Mouse (Mus musculus): ENCODE results near the gene Xpnpep2.

Gene Xpnpep2

DNA sequence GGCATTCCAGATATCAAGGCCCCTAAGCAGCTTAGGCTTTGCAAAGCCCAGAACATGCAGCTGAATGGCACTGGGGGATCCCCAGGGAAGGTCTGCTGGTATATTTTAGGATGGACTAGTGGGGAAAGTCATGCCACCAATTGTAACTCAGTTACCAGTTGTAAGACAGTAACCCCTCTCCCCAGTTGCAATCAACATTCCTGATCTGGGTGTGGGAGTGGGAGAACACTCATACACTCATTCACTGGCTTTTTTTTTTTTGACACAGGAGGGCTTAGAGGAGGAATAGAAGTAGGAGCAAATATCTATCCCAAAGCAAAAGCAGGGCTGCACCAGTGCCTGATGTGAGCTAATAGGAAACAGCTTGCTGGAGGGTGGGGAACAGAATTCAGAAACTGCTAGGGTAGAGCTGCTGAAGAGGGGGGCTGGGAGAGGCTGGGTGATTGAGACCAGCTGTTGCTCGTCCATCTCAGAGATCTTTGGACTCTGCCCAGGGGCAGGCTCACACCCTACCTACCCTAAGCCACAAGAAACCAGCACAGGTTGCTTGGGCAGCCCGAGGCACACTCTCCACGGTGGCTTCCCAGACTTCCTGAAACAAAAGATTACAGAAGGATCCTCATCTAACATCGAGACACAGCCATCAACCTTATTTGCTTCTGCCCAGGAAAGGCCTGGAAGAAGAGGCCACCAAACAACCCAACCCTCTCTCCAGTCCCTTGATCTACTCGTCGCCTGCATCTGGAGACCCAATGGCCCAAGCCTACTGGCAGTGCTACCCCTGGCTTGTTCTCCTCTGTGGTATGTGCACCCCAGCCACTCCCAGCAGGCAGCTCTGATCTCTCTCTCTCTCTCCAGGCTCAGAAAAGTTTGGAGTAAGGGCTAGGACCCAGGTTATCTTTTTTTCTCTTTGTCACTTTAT is at the start of gene Xpnpep2:
TSS of gene Xpnpep2 (plus strand) at position 332 of the 922 bp plus-strand sequence.
- in situ Hi-C loops (cut with MboI), result no loop called here

DNA sequence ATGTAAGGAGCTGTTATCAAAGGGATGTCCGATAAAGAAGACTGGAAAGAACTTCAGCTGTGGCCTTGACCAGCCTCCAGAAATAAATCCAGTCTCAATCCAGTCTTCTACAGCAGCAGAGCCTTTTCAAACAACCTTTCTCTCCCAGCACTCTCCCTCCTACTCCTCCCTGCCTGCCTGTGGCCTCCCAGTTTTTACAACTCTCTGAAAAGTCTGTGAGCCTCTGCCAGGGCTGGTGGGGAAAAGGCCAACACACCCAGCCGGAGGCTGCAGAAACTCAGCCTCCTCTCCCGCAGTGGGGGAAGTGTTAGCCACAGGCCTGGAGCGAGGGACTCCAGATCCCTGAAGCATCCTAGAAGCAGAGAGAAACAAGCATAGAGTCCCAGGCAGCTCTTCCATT is 46.0 kb upstream of the Xpnpep2 start:
- in situ Hi-C loops (cut with MboI), result no loop called here

DNA sequence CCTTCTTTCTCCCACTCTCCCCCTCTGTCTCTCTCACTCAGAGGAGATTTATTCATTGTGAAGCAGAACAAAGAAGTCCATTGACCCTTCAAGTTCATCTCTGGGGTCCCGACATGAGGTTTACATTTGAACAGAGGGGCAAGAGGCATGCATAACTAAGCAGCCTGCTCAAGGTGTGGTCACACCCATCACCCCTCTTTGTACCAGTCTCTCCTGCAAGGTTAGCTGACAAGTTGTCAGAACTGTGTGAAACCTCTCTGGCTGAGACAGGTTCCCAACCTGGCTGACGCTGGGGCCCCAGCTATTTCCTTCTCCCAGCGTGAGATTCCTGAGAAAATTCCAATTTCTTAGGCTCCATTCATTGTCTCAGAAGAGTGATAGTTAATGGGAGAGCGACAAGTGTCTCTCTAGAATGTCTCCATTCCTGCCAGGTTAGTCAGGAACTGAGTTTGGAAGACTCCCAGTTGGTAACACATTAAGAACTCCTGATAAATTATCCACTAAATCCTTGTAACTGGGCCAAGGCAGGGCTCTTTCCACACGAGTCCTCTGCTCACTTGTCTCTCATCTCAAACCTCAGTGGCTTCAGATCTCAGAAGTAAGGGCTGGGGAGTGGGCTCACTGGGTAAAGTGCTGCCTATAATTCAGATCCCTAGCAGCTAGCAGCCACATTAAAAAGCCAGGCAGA is 44.2 kb upstream of the Xpnpep2 start:
- in situ Hi-C loops (cut with MboI), result no loop called here

DNA sequence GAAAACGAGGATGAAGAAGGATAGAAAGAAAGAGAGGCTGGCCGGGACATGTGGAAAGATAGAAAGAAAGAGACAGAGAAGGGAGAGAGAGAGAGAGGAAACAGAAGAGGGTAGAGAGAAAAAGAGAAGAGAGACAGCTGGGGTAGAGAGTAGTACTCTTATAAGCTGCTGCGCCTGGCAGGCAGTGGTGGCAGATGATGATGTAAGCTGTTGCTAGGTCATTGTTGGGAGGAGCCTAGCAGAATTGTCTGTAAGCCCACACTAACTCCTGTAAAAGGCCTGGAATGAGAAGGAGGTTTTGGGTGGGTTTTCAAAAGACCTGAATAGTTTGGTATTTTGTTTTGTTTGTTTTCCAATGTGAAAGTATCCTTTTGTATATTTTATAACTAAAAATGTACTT is 41.6 kb upstream of the Xpnpep2 start:
- in situ Hi-C loops (cut with MboI), result no loop called here

DNA sequence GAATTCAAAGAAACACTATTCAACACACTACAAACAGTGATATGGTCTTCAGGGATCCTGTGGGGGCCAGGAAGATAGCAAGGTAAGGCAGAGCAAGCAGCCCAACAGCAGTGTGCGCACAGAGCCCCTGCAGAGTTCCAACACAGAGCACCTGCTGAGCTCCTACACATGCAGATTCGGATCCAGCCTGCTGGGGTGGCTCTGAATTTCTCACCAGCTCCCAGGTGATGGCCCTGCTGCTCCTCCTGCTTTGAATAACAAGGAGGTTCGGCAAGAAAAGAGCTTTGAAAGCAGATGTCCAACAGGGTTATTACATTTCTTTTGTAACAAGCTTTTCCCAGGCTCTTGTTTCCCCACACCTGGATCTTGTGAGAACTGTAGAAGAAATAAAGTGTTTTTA is 36.6 kb upstream of the Xpnpep2 start:
- in situ Hi-C loops (cut with MboI), result no loop called here

DNA sequence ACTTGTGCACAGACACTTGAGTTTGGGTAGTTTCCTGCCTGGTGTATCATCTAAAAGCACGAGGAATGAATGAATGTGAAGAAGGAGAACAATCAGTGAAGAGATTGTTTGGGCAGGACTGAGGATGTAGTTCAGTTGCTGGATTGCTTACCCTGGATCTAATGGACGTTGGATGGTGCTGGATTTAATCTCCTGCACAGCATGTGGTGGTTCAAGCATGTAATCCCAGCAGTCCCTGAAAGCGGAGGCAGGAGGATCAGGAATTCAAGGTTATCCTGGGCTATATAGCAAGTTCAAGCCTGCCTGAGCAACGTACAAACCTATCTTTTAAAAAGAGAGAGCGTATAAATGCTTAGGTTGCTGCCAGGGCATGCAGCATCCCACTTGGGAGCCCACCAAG is 36.1 kb upstream of the Xpnpep2 start:
- in situ Hi-C loops (cut with MboI), result no loop called here

DNA sequence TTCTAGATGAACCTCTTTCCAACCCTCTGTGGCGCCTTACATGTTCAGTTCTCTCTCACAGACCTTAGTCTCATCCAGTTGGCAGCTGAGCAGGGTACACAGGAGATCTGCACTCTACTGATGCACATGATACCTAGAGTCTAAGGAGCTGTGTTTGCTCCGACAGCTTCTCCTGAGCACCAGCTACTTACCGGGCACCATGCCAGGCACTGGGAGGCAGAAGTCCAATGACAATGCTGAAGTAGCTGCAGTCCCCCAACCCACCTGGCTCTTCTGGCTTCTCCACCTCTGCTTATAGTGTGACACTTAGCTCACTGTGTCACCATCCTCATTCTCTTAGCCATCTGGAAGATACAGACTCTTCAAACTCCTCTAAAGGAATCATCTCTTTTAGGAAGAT is 33.8 kb upstream of the Xpnpep2 start:
- in situ Hi-C loops (cut with MboI), result no loop called here

DNA sequence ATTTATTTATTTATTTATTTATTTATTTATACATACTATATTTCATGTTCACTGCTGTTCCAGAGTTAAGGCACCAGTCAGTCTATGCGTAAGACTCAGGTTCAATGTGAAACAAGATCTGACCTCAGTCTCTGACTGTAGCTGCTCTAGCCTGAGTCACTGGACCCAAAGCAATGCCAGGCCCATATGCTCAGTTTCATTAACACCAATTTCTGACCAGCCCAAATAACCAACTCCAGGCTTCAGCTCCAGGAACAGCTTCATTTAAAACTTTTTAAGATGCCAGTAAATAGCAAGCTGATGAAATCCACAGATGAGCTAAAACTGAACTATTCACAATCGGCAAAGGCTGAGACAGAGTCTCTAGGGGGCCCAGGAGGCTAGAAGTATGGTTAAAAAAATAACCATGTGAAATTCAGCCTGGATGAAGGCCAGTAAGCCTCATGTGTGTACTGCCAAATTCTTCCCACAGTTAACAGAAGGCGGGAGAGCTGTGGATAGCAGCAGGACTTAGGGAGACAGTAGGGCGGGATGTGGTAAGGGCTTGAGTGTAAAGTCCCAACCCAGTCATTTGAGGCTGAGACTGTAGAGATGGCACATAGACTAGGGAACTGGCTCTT is 31.6 kb upstream of the Xpnpep2 start:
- in situ Hi-C loops (cut with MboI), result no loop called here

DNA sequence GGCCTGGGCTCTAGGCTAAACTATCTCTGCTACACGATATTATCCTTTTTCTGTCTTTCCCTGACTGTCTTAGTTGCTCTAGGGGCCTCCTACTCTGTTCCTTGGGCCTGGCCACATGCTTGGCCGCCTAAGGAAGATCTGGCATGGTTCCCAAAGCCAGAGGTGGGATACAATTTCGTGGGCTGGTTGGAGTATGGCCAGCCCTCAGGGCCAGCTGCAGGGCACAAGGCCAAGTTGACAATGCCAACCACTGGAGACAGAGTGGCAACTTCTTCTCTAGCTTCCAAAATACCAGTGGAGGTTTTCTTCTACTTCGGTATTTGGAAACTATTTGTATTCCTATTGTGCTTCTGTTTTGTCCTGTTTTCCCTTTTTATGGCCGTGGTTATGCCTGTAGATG is 26.2 kb upstream of the Xpnpep2 start:
- in situ Hi-C loops (cut with MboI), result no loop called here

DNA sequence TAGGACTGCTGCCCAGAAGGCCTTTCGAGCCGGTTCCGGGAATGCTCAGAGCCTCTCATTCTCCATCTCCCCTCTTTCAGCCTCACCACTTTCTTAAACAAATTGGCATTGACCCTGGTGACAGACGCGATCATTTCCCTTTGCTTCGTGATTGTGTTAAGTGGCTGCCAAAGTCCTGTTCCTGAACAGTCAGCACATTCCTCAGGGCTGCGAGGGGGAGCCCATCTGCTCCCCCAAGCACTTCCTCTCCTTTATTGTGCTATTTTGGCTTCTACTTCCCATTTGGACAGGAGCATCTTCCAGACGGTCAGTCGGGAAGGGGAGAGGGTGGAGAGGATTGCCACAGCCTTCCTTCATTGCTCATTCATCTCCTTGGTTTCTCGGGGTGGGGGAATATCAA is 16.4 kb upstream of the Xpnpep2 start:
- in situ Hi-C loops (cut with MboI), result no loop called here

DNA sequence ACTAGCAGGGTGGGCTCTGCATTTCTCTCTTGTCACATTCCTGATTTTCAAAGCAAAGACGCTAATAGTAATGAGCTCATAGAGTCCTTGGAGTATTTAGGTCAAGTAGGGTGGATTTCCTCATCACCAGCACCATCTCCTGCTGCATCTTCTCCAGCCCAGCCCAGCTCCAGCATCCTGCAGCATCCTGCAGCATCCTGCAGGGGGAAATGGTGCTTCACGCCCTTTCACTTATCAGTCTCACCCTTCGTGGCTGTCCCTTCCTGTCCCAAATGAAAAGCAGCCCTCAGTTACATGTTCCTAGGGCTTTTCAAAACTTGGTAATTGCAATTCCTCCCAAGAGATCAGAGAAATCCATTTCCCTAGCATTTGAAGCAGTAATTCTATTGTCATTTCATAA is 15.0 kb upstream of the Xpnpep2 start:
- in situ Hi-C loops (cut with MboI), result no loop called here

DNA sequence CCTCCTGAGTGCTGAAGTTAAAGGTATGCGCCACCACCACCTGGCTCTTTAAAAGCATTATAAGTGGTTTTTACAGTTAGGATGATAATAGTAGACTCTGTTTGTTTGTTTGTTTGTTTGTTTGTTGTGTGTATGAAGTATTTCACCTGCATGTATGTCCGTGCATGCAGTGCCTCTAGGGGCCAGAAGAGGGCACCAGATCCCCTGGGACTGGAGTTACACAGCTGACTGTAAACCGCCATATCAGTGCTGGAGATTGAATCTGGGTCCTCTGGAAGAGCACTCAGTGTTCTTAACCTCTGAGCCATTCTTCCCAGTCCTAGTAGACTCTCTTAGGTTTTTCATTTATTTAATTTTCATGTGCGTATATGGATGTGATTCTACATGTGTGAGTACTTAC is 13.9 kb upstream of the Xpnpep2 start:
- in situ Hi-C loops (cut with MboI), result no loop called here

DNA sequence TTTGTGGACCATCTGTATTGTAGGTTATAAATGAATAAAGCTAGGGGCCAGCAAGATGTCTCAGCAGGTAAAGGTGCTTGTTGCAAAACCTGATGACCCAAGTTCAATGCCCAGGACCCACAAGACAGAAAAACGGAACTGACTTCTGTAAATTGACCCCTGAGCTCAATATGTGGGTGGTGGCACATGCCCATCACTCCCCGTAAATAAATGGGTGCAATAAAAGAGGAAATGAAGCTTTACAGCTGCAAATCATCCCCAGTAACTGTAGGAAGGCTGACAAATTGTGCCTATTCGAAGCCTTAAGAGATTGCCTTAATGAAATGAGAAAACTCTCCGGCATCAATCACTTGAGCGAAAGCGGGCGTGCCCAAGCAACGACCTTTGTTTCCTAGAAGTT is 11.9 kb upstream of the Xpnpep2 start:
- in situ Hi-C loops (cut with MboI), result no loop called here

DNA sequence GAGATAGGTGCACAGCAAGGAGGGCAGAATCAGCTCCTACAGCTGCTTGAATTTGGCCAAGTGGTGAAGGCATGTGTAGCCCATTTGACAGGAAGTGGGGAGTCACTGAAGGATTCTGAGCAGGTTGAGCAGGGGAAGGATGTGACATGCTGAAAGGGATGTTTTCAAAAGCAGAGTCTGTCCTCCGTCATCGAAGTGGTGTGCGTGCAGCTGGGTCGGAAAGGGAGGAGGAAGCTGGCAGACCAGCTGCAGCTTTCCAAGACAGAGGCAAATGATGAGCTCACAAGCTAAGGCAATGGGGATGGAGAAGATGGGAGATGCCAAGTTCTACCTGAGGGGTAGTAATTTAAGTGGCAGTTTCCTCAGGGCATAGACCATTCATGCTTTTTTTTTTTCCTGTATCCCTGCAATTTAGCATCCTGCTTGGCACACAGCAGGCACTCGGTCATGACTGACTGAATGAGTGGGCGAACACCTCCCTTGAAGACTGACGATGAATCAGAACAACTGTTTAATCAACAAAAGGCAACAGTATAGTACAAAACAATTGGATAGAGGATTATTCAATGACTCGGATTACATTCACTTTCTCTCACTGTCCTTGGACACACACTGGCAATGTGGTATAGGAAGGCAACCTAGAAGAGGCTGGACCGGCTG is 9.9 kb upstream of the Xpnpep2 start:
- in situ Hi-C loops (cut with MboI), result no loop called here

DNA sequence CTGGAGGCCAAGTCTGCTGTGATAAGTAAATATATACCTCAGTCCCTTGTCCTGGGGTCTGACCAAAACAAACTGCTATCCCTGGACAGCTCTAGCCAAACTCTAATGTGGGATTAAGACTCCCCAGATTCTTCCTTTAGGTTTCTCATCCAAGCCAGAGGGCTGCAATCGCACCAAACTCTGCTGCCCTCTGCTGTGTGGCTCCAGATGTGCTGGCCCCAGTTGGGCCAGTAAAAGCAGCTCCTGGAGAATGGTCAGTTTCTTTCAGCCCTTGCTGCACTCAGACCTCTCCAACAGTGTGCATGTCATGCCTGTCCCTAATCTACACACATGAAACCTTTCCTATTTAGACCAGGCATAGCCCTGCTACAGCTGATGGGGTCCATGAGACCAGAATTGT is 8.7 kb upstream of the Xpnpep2 start:
- in situ Hi-C loops (cut with MboI), result no loop called here

DNA sequence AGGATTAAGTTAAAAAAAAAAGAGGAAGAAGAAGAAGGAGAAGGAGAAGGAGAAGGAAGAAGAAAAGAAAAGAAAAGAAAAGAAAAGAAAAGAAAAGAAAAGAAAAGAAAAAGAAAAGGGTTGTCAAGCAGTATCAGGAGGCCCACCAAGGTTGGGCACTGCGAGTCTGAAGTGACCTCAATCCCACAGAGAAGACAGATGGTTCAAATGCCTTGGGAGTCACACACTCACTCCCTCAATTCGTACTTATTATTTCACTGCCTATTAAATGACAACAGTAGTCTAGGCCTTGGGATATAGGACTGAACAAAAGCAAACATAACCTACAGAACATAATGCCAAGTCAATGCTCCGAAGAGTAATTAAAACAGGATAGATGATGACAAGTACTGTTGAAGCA is 5.3 kb upstream of the Xpnpep2 start:
- in situ Hi-C loops (cut with MboI), result no loop called here

DNA sequence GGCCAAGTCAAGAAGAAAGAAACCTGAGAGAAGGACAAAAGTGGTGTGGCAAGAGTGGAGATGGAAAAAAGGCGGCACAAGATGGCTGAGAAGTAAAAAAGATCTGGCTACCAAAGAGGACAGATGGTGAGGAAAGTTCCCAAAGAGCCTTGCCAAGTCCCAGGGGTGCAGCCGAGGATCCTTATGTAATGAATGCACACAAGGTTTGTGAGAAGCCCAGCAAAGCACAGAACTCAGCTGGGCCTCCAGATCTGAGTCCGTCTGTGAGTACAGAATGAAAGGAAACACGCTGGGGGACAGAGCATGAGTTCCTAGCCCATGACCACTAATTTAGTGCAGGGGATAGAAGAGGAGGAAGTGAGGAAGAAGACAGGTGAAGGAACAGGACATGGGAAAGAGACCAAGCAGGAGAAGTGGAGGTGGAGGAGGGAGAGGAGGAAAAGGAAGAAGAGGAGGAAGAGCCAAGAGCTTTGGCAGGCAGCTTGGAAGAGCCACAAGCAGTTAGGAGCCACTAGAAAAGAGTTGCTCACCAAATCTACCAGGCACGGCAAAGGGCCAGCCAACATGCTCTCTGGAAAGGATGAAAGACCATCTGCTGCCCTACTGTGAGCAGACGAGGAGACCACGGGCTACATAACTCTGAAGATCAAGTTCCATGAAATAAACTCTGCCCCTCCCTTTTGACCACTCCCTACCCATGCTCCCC is 3.6 kb upstream of the Xpnpep2 start:
- in situ Hi-C loops (cut with MboI), result no loop called here

DNA sequence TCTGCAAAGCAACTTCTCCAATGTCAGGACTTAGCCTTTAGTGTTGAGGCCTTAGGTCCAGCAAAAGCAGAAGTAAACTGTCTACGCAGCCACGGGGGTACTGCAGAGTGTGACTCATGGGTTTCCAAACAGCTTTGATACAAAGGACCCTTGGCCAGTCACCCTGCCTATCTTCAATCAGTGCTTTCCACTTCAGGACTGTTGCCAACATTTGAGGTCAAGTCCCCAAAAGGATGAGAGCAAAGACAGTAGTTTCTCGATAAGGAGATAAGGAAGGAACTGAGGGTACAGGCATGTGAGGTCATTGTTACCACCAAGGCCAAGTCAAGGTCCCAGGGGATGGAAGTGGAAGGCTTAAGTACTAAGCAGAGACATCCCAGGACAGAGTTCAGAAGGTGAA is 2.3 kb upstream of the Xpnpep2 start:
- in situ Hi-C loops (cut with MboI), result no loop called here

DNA sequence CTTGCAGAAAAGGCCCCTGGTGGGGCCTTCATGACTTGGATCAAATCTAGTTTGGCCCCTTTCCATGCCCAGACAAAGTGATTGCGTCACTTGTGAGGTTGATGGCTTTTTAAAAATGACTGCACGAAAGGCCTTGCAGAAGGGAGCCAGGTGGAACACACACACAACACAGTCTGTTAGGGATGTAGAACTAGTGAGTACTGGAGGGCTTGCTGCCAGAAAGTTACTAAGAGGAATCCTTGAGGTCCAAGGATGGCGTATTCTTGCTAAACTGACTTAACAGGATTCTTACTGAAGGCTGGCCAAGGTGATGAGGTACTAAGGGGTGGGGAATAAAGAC is 761 bp downstream of the Xpnpep2 start:
- in situ Hi-C loops (cut with MboI), result no loop called here

DNA sequence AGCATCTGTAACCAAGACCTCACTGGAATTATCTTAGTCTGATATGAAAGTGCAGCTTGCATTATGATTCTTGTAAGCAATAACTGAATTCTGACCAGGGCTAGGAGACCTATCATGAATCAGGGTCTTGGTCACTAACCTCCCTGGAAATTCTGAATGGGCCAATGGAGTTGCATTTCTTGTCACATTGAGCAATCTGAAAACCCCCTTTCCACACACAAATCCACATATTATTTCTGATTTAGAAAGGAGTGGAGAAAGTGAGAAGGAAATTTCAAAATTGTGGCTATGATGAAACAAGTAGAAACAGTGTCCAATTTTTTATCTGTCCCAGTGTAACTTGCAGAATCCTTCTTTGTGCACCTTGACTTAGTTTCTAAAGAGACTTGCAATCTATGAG is 10.8 kb downstream of the Xpnpep2 start:
- in situ Hi-C loops (cut with MboI), result no loop called here

DNA sequence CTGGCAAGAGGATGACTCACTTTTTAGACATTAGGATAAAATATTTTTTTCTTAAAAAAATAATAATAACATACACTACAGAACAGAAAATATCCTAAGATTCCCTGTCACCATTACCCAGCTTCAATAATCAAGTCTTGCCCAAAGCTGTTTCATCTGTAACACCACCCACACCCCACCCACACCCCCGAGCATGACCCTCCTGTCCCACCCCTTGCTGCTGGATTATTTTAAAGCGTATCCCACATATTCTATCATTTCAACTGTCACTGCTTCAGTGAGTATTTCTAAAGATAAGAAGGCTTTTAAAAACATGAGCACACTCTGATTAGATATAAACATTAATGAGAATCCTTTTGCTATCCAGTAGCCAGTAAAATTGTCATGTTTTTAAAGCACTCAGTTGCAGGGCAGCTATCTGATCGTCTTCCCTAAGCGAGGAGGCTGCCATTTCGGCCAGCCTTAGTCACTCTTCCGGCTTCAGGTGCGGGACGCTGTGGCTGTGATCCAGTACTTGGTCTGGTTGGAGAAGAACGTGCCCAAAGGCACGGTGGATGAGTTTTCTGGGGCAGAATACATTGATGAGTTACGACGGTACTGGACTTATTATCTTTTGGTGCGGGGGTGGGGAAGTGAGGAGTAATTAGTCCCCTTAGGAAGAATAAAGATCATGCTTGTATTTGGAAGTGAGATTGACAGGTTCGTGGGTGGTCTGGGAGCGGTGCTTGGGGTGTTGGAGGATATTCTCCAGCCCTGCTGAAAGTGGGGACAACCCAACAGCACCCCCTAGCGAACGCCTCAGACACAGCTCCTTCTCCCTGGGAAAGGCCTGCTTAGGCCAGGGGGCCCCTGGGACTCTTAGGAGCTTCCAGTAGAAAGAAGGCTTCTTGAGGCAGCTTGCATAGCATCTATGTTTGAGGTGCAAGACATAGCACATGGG is 15.9 kb downstream of the Xpnpep2 start:
- in situ Hi-C loops (cut with MboI), result no loop called here
